Mouse (Mus musculus) heart, adult 18-20 months (tissue): ENCODE data around the gene Ak7. TPM values are rescaled to one million over a fixed set of nuclear protein-coding genes. Genes with fewer than 3 reads are reported as not detected.

Experiments
- DNase-seq, 2 experiments: peaks; one replicate each; pipeline ENCODE4 v3.0.0; 2021 to 2022; ENCODE audit warnings: mixed read lengths in 1 of 2
- long read RNA-seq, 2 experiments: library from polyadenylated mRNA; stranded (forward); transcript quantifications; one replicate each; pipeline ENCODE4 v2.0.0; 2021
- total RNA-seq, 2 experiments: library from RNA; stranded (reverse); gene quantifications; 2 replicates each; pipeline ENCODE4 v1.2.3; 2021

The Ak7 gene
- total RNA-seq: under 1 TPM in 1 of 2 experiments, not detected in 1; 0.57 TPM
- long read RNA-seq, experiment 1, partial matches to known transcripts: 0 of 1 reads
- long read RNA-seq, experiment 1, other reads (novel, unspliced or antisense): 1 of 1 reads
- long read RNA-seq, experiment 2, partial matches to known transcripts: 0 of 1 reads
- long read RNA-seq, experiment 2, other reads (novel, unspliced or antisense): 1 of 1 reads

DNA sequence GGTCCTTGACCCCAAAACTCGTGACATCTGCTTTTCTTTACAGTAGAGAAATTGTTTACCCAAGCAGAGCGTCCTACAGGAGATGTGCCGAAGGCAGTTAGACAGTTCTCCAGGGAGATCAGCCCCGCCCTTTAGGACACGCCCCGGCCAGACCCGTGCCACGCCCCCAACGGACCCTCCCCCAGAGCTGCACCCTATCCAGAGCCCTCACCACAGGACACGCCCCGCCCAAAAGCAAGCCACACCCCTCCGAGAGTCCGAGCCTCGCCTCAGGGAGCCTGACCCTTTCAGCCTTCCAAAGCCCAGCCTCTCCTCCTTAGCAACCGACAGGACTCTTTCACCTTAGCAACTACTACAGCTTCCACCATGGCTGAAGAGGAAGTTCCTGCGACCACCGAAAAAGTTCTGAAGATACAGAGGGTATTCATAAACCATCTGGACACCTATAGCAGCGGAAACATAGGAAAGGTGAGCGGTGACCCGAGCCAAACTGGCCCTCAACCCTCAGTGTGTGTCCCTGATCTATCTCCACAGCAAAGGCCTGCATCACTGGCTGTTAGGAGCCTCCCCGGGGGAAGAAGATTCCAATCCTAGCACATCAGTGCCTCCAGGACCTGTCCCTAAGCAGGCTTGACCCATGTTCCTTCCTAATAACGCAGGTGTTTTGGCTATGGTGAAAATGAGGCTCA lies at the start of gene Ak7:
TSS of gene Ak7 (plus strand) at position 178 of the 689 bp plus-strand sequence.
- peak; percentile 28 to 59 for DNase-seq

DNA sequence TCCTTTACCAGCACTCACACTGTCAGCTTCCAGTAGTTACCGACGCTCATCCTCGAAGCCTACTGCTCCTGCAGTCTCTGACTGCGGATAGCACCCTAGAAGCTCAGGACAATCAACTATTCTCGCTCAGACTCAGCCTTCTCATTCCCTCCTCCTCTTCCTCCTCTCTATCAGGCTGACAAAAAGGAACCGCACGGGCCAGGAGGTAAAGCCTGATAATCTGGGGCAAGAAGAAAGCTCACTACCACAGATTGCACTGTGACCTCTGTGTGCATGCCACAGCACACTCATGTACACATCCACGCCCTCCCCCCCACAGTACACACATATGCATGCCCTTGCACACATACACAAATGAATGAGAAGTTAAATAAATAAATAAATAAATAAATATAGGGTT lies 29.5 kb upstream of the Ak7 start:
- DNase-seq: no peak

DNA sequence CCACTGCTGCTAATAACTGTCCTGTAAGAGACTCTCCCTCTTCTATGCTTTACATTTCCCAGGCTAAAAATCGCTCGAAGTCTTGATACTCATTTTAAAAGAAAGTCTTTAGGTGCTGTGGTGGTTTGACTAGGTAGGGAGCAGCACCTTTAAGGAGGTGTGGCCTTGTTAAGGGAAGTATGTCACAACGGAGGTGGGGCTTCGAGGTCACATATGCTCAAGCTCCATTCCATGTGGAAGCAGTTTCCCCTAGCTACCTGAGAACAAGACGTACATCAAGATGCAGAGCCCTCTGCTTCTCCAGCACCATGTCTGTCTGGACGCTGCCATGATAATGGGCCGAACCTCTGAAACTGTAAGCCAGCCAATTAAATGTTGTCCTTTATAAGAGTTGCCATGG lies 27.6 kb upstream of the Ak7 start:
- DNase-seq: no peak

DNA sequence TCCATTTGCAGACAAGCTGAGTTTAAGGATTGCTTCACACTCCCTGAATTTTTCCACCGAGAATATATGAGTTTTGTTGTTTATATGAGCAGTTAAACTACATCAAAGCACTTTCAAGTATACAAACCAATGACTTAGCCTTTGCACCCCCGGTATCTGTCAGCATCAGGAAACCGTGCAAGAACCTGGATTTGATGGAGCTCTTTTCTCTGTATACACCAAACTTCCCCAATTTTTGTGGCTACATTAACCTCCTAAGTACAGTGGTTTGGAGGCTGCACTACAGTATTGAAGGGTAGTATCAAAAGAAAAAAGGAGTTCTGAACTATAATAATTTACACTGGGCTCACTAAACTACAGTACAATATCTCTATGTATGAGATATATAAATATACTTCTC lies 27.0 kb upstream of the Ak7 start:
- DNase-seq: no peak

DNA sequence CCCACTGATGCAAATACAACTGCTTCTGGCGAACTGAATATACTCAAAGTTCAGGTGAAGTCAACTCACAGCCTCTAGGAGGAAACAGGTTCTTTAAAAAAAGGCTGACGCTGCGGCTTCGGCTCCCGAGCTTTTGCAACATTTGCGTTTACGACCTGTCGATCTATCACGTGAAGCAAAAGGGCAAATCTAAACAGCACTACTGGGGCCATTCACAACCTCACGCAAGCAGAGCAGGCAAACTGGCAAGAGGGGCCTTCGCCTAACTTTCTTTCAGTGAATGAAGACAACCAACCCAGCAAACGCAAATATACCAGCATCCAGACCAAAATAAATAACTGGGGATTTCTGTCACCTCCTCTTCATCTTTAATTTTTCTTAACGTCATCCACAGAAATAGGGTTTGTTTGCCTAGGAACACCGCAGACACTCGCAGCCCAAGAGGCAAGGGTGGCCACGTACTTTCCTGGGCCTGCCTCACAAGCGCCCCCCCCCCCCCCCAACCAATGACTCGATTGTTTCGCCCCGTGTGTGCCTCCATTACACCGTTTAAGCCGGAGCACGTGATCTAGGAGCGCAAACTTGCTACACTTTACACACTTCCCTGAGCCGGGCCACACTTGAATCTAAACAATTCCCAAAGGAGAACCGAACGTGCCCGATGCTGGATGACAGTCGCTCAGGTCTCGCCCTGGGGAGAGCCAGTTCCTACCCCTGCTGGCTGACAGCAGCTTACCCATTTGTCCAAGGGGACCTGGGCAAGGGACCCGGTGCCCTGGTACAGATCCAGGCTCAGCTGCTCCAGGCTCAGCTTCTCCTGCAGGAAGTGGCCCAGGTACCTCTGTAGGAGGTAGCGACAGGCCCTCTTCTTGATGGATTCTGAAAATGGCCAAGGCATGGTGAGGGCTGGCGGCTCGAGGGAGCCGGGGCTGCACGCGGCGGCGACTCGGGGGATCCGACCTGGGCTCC lies 21.6 kb upstream of the Ak7 start, which contains the start of gene Gskip:
TSS of gene Gskip (plus strand) at position 897 of the 969 bp plus-strand sequence.
- peak; percentile 18 to 68 for DNase-seq

DNA sequence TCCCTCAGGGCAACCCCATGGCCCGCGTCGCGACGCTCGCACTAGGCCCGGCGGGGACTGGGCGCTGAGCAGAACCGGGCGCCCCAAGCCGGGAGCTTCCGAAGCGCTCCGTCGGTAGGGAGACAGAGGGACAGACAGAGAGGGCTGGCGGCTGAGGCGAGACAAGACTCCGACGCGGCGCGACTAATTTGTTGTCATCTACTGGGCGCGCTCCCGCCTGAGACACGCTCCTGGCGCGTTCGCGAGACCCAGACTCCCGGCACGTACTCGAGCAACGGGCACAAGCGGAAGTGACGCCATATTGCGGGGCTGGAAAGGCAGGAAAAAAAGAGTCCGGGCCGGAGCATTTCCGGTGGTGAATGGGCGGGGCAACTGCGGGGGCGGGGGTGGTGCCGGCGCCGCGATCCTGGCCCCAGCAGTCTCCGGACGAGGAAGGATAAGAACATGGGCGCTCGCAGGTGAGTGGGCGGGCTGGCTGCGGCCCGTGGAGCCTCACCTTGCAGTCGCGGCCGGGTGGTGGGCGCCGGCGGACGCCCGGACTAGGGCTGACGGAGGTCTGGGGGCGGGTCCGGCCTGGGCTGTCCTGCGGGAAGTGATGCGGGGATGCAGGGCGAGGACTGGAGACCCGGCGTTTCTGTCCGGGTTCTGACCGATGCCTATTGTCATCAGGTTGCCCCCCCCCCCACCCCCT lies 20.6 kb upstream of the Ak7 start, which contains the start of gene Atg2b:
TSS of gene Atg2b (minus strand) at position 211 of the 691 bp plus-strand sequence.
- DNase-seq: peak; percentile 97 to 98

DNA sequence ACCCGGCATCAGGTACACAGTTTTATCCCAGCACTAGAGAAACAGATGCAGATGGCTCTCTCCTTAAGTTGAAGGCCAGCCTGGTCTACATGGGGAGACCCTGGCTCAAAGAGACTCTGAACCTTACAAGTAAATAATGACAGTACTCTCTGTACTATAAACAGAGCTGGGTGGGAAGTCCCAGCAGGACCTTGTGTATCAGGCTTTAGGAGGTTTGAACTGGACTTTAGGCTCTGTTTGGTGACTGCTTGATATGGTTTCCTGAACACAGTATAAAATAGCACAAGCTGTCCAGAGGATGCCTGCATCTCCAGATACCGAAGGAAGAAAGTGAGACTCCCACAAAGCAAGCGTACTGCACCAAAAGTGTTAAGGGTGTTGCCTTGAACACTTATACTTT lies 19.0 kb upstream of the Ak7 start:
- no peak for DNase-seq

DNA sequence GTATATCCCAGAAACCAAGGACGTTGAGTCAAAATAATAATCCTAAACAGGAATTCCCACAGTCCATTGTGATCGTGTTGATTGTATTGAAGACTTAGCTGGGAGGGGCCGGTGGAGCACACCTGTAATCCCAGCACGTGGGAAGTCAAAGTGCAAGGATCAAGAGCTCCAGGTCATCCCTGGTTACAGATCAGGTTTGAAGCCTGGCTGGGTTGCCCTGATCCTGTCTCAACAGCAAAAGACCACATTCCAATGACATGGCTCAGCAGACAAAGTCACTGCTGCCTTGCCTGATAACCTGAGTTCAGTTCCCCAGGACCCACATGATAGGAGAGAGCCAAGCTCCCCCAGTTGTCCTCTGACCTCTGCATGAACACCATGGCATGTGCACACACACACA lies 18.4 kb upstream of the Ak7 start:
- DNase-seq: no peak

DNA sequence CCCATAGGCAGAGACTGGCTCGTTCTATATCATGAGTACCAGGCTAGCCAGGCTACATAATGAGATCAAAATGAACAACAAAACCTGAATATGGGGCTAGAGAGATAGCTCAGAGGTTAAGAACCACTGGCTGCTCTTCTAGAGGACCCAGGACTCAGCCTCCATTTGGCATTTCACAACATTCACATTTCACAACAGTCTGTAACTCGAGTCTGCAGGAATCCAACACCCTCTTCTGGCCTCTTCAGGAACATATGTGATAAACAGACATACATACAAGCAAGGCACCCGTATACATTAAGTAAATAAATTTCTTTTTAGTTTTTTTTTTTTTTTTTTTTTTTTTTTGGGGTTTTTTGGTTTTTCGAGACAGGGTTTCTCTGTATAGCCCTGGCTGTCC lies 17.2 kb upstream of the Ak7 start:
- no peak for DNase-seq

DNA sequence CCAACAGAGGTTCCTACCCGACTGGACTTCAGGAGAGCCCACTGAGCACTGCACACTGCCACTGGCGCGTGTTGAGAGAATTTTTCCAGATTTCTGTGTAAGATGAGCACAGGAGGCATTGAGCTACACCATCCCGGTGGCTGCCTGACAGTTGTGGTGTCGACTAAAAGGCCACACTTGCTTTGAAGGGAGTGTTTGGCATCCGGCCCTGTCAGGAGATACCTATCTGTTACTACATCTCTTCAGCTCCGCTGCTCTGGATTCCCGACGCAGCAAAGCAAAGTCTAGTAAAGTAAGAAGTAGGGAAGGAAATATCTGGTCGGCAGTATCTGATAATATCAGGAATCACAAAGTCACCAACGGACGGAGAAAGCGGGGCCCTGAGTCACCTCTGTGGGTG lies 16.3 kb upstream of the Ak7 start:
- no peak for DNase-seq

DNA sequence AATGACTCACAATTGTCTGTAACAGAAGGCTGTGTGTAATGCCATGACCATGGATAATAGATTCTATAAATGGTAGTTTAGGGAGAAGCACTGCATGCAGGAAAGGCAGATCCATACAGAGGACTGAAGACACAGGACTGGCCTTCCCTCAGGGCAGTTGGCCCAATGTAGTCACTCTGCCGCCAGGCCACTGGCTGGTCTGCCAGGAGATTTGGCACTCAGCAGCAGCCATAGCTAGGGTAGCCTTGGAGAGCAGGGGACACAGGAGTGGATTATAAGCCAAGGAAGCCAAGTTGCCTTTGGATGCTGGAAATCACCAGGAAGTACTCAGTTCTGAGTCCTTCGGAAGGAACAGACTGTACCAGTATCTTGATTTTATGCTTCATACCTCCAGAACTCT lies 11.8 kb upstream of the Ak7 start:
- peak in 1 of 2 experiments; percentile 19 for DNase-seq

DNA sequence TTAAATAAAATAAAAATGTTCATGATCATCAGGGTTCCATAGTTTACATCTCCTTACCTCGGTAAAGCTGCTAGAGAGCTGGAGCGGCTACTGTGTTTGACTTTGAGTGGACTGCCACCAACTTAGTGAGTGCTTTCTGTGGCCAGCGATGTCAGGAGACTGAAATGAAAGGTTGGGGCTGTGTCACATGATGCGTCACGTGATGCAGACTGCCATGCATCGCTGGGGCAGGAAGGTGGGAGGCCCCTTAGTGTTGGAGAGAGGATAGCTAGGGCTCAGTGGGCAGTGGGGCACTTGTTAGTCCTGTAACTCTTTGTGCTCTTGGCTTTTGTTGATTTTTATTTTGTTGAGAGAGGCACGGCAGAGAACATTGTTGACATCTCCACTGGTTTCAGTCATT lies 9.9 kb upstream of the Ak7 start:
- no peak for DNase-seq

DNA sequence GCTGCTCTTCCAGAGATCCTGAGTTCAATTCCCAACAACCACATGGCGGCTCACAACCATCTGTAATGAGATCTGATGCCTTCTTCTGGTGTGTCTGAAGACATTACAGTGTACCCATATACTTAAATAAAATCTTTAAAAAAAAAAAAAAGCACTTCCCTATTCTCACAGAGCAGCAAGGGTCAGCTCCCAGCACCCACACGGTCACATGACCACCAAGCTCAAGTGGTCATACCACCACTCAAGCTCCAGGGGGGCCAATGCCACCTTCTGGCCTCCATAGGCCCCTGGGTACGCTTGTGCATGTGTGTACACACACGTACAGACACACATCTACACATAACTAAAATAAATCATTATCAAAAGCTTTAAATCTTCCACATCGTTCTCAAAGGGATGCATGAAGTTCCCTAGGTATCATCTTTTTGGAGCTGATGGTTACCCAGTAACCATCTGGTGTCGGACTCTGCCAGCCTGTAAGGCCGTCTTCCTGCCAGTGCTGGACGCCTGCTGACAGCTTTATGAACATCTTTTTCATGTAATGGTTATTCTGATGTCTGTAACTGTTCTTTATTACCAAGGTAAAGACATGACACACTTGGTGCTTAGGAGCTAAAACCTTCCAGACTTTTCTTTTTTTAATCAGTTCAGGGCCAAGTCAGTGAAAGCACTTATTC lies 8.5 kb upstream of the Ak7 start:
- DNase-seq: no peak

DNA sequence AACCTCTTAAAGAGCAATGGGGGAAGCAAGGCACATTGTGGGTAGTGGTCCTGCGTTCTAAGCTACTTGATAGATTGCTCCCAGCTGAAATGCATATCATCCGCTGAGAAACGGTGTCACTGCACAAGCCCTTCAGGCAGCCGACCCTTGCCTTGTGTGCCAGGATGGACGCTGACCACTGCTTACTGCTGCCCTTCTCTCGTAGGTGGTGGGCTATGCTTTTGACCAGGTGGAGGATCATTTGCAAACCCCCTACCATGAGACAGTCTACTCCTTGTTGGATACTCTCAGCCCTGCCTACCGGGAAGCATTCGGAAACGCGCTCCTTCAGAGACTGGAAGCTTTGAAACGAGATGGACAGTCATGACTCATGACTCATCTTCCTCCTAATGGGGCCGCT lies 5.3 kb upstream of the Ak7 start:
- DNase-seq: no peak

DNA sequence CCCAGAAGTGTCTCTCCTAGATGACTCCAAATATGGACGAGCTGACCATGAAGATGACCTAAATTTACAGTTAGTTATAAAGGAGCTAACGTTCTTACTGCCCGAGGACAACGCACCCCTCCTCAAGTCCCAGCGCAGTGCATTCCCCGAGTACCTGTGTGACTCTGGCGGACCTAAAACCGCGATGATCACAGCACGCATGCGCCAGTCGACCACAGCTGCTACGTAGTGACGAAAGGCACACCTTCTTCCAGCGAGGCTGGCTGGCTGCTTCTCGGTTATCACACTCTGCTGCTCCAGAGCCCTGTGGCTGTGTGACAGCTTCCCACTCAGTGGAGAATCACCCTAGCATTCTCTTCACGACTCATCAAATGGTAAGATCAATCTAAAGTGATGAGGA lies 12.8 kb downstream of the Ak7 start:
- peak; percentile 11 to 15 for DNase-seq

DNA sequence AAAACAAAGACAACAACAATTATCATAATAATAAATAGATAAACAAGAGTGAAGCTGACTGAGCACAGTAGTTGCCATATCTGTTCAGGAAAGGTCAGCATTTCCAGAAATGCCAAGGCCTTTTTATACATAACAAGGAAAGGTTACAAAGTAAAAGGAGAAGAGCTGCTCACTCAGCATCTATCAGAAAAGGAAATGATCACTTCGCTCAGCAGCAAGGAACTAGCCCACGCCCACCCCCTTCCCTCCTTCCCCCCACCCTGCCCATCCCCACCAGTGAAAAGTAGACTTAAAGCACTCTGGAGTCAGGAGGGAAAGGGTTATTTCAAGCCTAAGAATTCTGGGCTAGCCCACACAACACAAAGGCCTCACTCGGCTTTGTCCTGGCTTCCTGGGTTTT lies 14.4 kb downstream of the Ak7 start:
- DNase-seq: no peak

DNA sequence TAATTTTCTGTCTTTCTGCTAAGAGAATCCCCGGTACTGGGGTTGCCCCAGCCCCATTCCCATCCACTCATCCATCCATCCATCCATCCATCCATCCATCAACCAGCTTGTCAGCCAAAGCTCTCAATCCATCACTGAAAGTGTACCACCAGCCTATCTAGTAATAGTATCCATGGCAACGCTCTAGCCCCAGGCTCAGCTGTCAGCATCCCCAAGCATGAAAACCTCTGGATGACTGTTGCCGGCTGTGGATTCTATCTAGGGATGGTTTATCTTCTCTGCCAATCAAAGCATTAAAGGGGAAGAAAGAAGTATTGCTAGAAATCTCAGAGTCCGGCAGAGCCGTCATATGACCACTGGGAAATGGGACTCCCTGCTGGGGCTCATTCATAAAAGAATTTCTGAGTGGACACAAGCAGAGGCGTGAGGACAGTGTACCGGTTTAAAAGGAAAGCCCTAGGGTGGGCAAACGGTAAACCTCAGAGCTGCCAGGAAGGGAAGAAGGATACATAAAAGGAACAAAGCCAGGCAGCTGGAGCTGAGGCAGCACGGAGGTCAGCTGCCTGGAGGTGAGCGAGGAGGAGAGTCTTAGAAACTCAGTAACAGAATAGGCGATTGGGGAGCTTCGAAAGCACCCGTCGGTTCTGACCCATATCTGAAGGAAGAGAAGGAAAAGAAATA lies 15.8 kb downstream of the Ak7 start:
- DNase-seq: no peak

DNA sequence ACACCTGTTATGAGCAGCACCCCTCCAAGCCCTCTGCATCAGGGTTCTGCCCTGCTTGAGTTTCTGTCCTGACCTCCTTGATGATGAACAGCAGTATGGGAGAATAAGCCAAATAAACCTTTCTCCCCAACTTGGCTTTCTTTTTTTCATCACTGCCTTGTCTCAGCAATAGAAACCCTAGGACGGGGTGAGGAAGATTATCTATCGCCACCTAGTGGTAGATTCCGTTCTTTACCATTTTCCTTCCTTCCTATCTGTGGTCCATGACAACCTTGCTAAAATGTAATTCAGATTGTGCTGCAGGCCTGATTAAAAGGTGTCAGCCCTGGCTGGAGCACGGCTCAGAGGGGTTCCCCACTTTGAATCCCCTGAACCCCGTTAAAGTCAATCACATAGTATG lies 16.9 kb downstream of the Ak7 start:
- peak; percentile 9 to 39 for DNase-seq

DNA sequence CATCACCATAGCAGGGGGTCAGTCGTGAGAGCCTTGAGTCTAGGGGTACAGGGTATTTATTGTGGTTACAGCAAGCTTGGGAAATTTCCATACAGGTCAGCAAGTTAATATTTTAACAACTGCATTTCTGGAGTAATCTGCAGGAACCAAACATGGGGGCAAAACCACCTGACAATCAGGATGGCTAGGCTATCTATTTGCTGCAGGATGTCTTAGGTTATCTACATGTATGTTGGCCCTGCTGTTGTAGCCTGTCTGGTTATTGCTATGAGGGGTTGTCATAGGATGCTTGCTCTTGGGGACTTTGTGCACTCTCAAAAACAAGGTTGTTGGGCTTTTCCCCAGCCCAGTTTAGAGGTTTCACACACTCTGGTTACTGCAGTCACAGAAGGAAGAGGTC lies 18.8 kb downstream of the Ak7 start:
- DNase-seq: no peak

DNA sequence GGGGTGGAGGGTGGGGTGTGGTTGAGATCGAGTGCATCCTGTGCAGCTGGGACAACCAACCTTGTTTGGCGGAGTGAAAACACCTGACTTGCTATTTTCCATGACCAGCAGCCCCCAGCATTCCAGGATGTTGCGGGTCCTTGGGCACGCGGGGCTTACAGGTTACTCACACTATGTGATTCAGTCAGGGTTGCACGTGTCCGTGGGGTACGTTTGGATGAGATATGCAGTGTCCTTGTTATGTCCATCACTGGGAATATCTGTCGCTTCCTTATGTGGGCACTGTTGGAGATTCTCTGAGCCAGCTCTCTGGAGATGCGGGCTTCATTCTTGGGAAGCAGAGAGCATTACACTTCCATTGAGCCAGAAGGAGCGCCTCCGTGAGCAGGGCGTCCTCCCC lies 20.0 kb downstream of the Ak7 start:
- DNase-seq: no peak

DNA sequence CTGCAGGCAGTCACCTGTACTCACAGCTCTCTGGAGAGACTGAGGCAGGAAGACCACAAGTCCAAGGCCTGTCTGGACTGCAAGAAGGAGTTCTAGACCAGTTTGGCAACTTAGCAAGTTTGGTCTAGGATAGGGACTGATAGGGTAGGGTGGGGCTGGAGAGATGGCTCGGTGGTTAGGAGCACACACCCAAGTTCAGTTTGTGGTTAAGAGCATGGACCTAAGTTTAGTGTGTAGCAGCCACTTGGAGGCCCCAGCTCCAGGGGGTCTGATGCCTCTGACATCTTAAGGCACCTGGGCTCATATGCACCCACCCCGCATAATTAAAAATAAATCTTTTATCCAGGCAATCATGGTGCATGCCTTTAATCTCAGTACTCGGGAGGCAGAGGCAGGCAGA lies 21.5 kb downstream of the Ak7 start:
- no peak for DNase-seq
